Mouse (Mus musculus): ENCODE data around the gene Hrh3. TPM values are rescaled to one million over a fixed set of nuclear protein-coding genes. Genes with fewer than 3 reads are reported as not detected.

The Hrh3 gene
- total RNA-seq, 2 experiments from 2014 or later = not detected

- no peak for DNase-seq
Measured at GRCm38 (mm10) chr2:180105441-180106190, 1.3 kb upstream of the Hrh3 start.

GRCm38 (mm10) chr2:180104659-180105377 lies 530 bp upstream of the Hrh3 start:
- no peak for DNase-seq

- DNase-seq = no peak
Measured at GRCm38 (mm10) chr2:180103151-180103977, 924 bp downstream of the Hrh3 start.

- no peak for DNase-seq
Measured at GRCm38 (mm10) chr2:180099529-180099928, 4.8 kb downstream of the Hrh3 start.

- DNase-seq = no peak
Measured at GRCm38 (mm10) chr2:180098167-180098566, 6.1 kb downstream of the Hrh3 start.

GRCm38 (mm10) chr2:180097585-180097984 lies 6.7 kb downstream of the Hrh3 start:
- DNase-seq = no peak

GRCm38 (mm10) chr2:180095711-180096110 lies 8.6 kb downstream of the Hrh3 start:
- no peak for DNase-seq

GRCm38 (mm10) chr2:180090285-180090684 lies 14.0 kb downstream of the Hrh3 start:
- no peak for DNase-seq

GRCm38 (mm10) chr2:180087472-180087871 lies 16.8 kb downstream of the Hrh3 start:
- no peak for DNase-seq

- no peak for DNase-seq
Measured at GRCm38 (mm10) chr2:180086637-180087027, 17.7 kb downstream of the Hrh3 start.

- no peak for DNase-seq
Measured at GRCm38 (mm10) chr2:180085926-180086636, 18.2 kb downstream of the Hrh3 start.

GRCm38 (mm10) chr2:180084565-180084964 lies 19.7 kb downstream of the Hrh3 start:
- no peak for DNase-seq

GRCm38 (mm10) chr2:180083063-180083462 lies 21.2 kb downstream of the Hrh3 start:
- no peak for DNase-seq

- no peak for DNase-seq
Measured at GRCm38 (mm10) chr2:180080680-180081079, 23.6 kb downstream of the Hrh3 start.

GRCm38 (mm10) chr2:180077622-180078021 lies 26.7 kb downstream of the Hrh3 start:
- DNase-seq = no peak

GRCm38 (mm10) chr2:180072886-180073285 lies 31.4 kb downstream of the Hrh3 start:
- DNase-seq = no peak

- DNase-seq = no peak
Measured at GRCm38 (mm10) chr2:180071671-180072070, 32.6 kb downstream of the Hrh3 start.

GRCm38 (mm10) chr2:180070481-180071453 lies 33.5 kb downstream of the Hrh3 start, which contains the start of gene Mtg2:
Gene Mtg2, plus strand, starts transcription at chr2:180070588.
- DNase-seq = peak; percentile 92

GRCm38 (mm10) chr2:180069770-180070480 lies 34.4 kb downstream of the Hrh3 start:
- no peak for DNase-seq

Measured in gastrocnemius, postnatal 25 days (tissue).